Mouse (Mus musculus): ENCODE data around the gene Atxn7l1.

Atxn7l1 gene

GRCm38 (mm10) chr12:33184137-33184536 lies 36.6 kb downstream of the Atxn7l1 start:
- Histone ChIP-seq H3K36me3 (ENCODE audit: control insufficient read depth, insufficient read depth, low read length, poor library complexity, severe bottlenecking) (no peaks in the 10 kb centered on the region), H3K27me3 (ENCODE audit: control insufficient read depth, insufficient read depth, low read length, poor library complexity, severe bottlenecking) (no peaks in the 10 kb centered on the region)
- DNase-seq (ENCODE audit: low read depth, low spot score): no peak

GRCm38 (mm10) chr12:33185046-33185445 lies 37.6 kb downstream of the Atxn7l1 start:
- no peaks in the 10 kb centered on the region for H3K27me3 ChIP-seq (ENCODE audit: control insufficient read depth, insufficient read depth, low read length, poor library complexity, severe bottlenecking)
- no peak for DNase-seq (ENCODE audit: low read depth, low spot score)
- no peaks in the 10 kb centered on the region for H3K36me3 ChIP-seq (ENCODE audit: control insufficient read depth, insufficient read depth, low read length, poor library complexity, severe bottlenecking)

- DNase-seq (ENCODE audit: low read depth, low spot score): no peak
- Histone ChIP-seq H3K36me3 (ENCODE audit: control insufficient read depth, insufficient read depth, low read length, poor library complexity, severe bottlenecking) (no peaks in the 10 kb centered on the region), H3K27me3 (ENCODE audit: control insufficient read depth, insufficient read depth, low read length, poor library complexity, severe bottlenecking) (no peaks in the 10 kb centered on the region)
Measured at GRCm38 (mm10) chr12:33186331-33186730, 38.8 kb downstream of the Atxn7l1 start.

GRCm38 (mm10) chr12:33190133-33190532 lies 42.6 kb downstream of the Atxn7l1 start:
- no peaks in the 10 kb centered on the region for H3K27me3 ChIP-seq (ENCODE audit: control insufficient read depth, insufficient read depth, low read length, poor library complexity, severe bottlenecking)
- no peak for DNase-seq (ENCODE audit: low read depth, low spot score)

GRCm38 (mm10) chr12:33190633-33191032 lies 43.1 kb downstream of the Atxn7l1 start:
- Histone ChIP-seq H3K27me3 (ENCODE audit: control insufficient read depth, insufficient read depth, low read length, poor library complexity, severe bottlenecking) (no peaks in the 10 kb centered on the region), H3K36me3 (ENCODE audit: control insufficient read depth, insufficient read depth, low read length, poor library complexity, severe bottlenecking) (no peaks in the 10 kb centered on the region)
- DNase-seq (ENCODE audit: low read depth, low spot score): no peak

More at GRCm38 (mm10) chr12:33190133-33190532, 42.6 kb downstream of the Atxn7l1 start:
- no peaks in the 10 kb centered on the region for H3K36me3 ChIP-seq (ENCODE audit: control insufficient read depth, insufficient read depth, low read length, poor library complexity, severe bottlenecking)

- no peaks in the 10 kb centered on the region for H3K27me3 ChIP-seq (ENCODE audit: control insufficient read depth, insufficient read depth, low read length, poor library complexity, severe bottlenecking)
- DNase-seq (ENCODE audit: low read depth, low spot score): no peak
Measured at GRCm38 (mm10) chr12:33193408-33193901, 46.0 kb downstream of the Atxn7l1 start.

GRCm38 (mm10) chr12:33195175-33195574 lies 47.7 kb downstream of the Atxn7l1 start:
- no peak for DNase-seq (ENCODE audit: low read depth, low spot score)
- H3K36me3 ChIP-seq (ENCODE audit: control insufficient read depth, insufficient read depth, low read length, poor library complexity, severe bottlenecking): no peaks in the 10 kb centered on the region
- H3K27me3 ChIP-seq (ENCODE audit: control insufficient read depth, insufficient read depth, low read length, poor library complexity, severe bottlenecking): no peaks in the 10 kb centered on the region

More at GRCm38 (mm10) chr12:33193408-33193901, 46.0 kb downstream of the Atxn7l1 start:
- no peaks in the 10 kb centered on the region for H3K36me3 ChIP-seq (ENCODE audit: control insufficient read depth, insufficient read depth, low read length, poor library complexity, severe bottlenecking)

GRCm38 (mm10) chr12:33197287-33197686 lies 49.8 kb downstream of the Atxn7l1 start:
- no peak for DNase-seq (ENCODE audit: low read depth, low spot score)
- Histone ChIP-seq H3K27me3 (ENCODE audit: control insufficient read depth, insufficient read depth, low read length, poor library complexity, severe bottlenecking) (no peaks in the 10 kb centered on the region), H3K36me3 (ENCODE audit: control insufficient read depth, insufficient read depth, low read length, poor library complexity, severe bottlenecking) (no peaks in the 10 kb centered on the region)

- no peak for DNase-seq (ENCODE audit: low read depth, low spot score)
- no peaks in the 10 kb centered on the region for H3K36me3 ChIP-seq (ENCODE audit: control insufficient read depth, insufficient read depth, low read length, poor library complexity, severe bottlenecking)
- no peaks in the 10 kb centered on the region for H3K27me3 ChIP-seq (ENCODE audit: control insufficient read depth, insufficient read depth, low read length, poor library complexity, severe bottlenecking)
Measured at GRCm38 (mm10) chr12:33197746-33198145, 50.3 kb downstream of the Atxn7l1 start.

- Histone ChIP-seq H3K27me3 (ENCODE audit: control insufficient read depth, insufficient read depth, low read length, poor library complexity, severe bottlenecking) (no peaks in the 10 kb centered on the region), H3K36me3 (ENCODE audit: control insufficient read depth, insufficient read depth, low read length, poor library complexity, severe bottlenecking) (no peaks in the 10 kb centered on the region)
- DNase-seq (ENCODE audit: low read depth, low spot score): no peak
Measured at GRCm38 (mm10) chr12:33201068-33201467, 53.6 kb downstream of the Atxn7l1 start.

- no peak for DNase-seq (ENCODE audit: low read depth, low spot score)
- Histone ChIP-seq H3K36me3 (ENCODE audit: control insufficient read depth, insufficient read depth, low read length, poor library complexity, severe bottlenecking) (no peaks in the 10 kb centered on the region), H3K27me3 (ENCODE audit: control insufficient read depth, insufficient read depth, low read length, poor library complexity, severe bottlenecking) (no peaks in the 10 kb centered on the region)
Measured at GRCm38 (mm10) chr12:33201491-33202210, 54.2 kb downstream of the Atxn7l1 start.

GRCm38 (mm10) chr12:33205255-33205654 lies 57.8 kb downstream of the Atxn7l1 start:
- DNase-seq (ENCODE audit: low read depth, low spot score): no peak
- H3K36me3 ChIP-seq (ENCODE audit: control insufficient read depth, insufficient read depth, low read length, poor library complexity, severe bottlenecking): no peaks in the 10 kb centered on the region
- H3K27me3 ChIP-seq (ENCODE audit: control insufficient read depth, insufficient read depth, low read length, poor library complexity, severe bottlenecking): no peaks in the 10 kb centered on the region

GRCm38 (mm10) chr12:33206300-33206699 lies 58.8 kb downstream of the Atxn7l1 start:
- Histone ChIP-seq H3K27me3 (ENCODE audit: control insufficient read depth, insufficient read depth, low read length, poor library complexity, severe bottlenecking) (no peaks in the 10 kb centered on the region), H3K36me3 (ENCODE audit: control insufficient read depth, insufficient read depth, low read length, poor library complexity, severe bottlenecking) (no peaks in the 10 kb centered on the region)
- DNase-seq (ENCODE audit: low read depth, low spot score): no peak

GRCm38 (mm10) chr12:33210856-33211255 lies 63.4 kb downstream of the Atxn7l1 start:
- no peak for DNase-seq (ENCODE audit: low read depth, low spot score)
- Histone ChIP-seq H3K36me3 (ENCODE audit: control insufficient read depth, insufficient read depth, low read length, poor library complexity, severe bottlenecking) (no peaks in the 10 kb centered on the region), H3K27me3 (ENCODE audit: control insufficient read depth, insufficient read depth, low read length, poor library complexity, severe bottlenecking) (no peaks in the 10 kb centered on the region)

GRCm38 (mm10) chr12:33218215-33218859 lies 70.8 kb downstream of the Atxn7l1 start:
- H3K27me3 ChIP-seq (ENCODE audit: control insufficient read depth, insufficient read depth, low read length, poor library complexity, severe bottlenecking): no peaks in the 10 kb centered on the region
- H3K36me3 ChIP-seq (ENCODE audit: control insufficient read depth, insufficient read depth, low read length, poor library complexity, severe bottlenecking): no peaks in the 10 kb centered on the region
- no peak for DNase-seq (ENCODE audit: low read depth, low spot score)
